Mouse (Mus musculus) heart, adult 11 months (tissue): ENCODE measurements around the gene Gm8334.
"Not testable (repeated sequence)": the region's sequence is repeated elsewhere in the genome, so short reads cannot be mapped to it uniquely, and the experiment has no call there.

Experiments used
- DNase-seq: peaks from one replicate; pipeline ENCODE4 v3.0.0; 2022

Gm8334 gene

GRCm38 (mm10) chrX:148615053-148615452, at the start of gene Gm8334:
Gm8334 (minus strand) TSS chrX:148615153.
- not testable (repeated sequence) for DNase-seq

- not testable (repeated sequence) for DNase-seq
Measured at GRCm38 (mm10) chrX:148663298-148663697, 48.3 kb upstream of the Gm8334 start, which contains the start of gene Gm15127. Gm15127 (plus strand) TSS chrX:148663598.
